Mouse (Mus musculus) c-Kit-positive CD71-positive TER-119-positive erythroid progenitor cells, embryonic 14.5 days (primary cell): ENCODE measurements at regions not wholly inside any gene's neighbourhood (a gene's known extent, or its start where the extent isn't known, plus 50 kb on each side); places are given as distances from the start of the nearest gene placed in this dataset.
A peak's percentile ranks its signal among the peaks of the same experiment; 100 is the strongest.

Source experiments
- DNase-seq: peaks from one replicate; pipeline ENCODE4 v3.0.0-alpha.2; 2013; ENCODE audit warnings: low spot score

- DNase-seq = no peak
Measured at GRCm38 (mm10) chr19:44626261-44626660, 63.6 kb downstream of the Hif1an start.

GRCm38 (mm10) chr19:44629705-44630104, 67.1 kb downstream of the Hif1an start:
- DNase-seq = peak; percentile 10

GRCm38 (mm10) chr19:44631356-44632007, 68.8 kb downstream of the Hif1an start:
- DNase-seq = no peak

- no peak for DNase-seq
Measured at GRCm38 (mm10) chr19:44637145-44637719, 74.6 kb downstream of the Hif1an start.

GRCm38 (mm10) chr19:44640021-44640420, 77.4 kb downstream of the Hif1an start:
- DNase-seq = no peak

GRCm38 (mm10) chr19:44640551-44640950, 77.9 kb downstream of the Hif1an start:
- no peak for DNase-seq

GRCm38 (mm10) chr19:44642294-44642693, 79.6 kb downstream of the Hif1an start:
- DNase-seq = no peak

GRCm38 (mm10) chr19:44644376-44644775, 81.7 kb downstream of the Hif1an start:
- no peak for DNase-seq

GRCm38 (mm10) chr19:44644929-44645328, 82.3 kb downstream of the Hif1an start:
- no peak for DNase-seq

GRCm38 (mm10) chr19:44646548-44646947, 83.9 kb downstream of the Hif1an start:
- no peak for DNase-seq

GRCm38 (mm10) chr19:44649206-44649605, 86.6 kb downstream of the Hif1an start:
- no peak for DNase-seq

- DNase-seq = no peak
Measured at GRCm38 (mm10) chr19:44650841-44651240, 88.2 kb downstream of the Hif1an start.

- DNase-seq = no peak
Measured at GRCm38 (mm10) chr19:44651605-44652004, 89.0 kb downstream of the Hif1an start.

- DNase-seq = no peak
Measured at GRCm38 (mm10) chr19:44655719-44656118, 93.1 kb downstream of the Hif1an start.

- DNase-seq = no peak
Measured at GRCm38 (mm10) chr19:44659316-44659715, 96.5 kb upstream of the Pax2 start.

- DNase-seq = no peak
Measured at GRCm38 (mm10) chr19:44669535-44669958, 86.3 kb upstream of the Pax2 start.

GRCm38 (mm10) chr19:44674621-44675245, 81.1 kb upstream of the Pax2 start:
- DNase-seq = no peak

GRCm38 (mm10) chr19:44676555-44677120, 79.2 kb upstream of the Pax2 start:
- DNase-seq = no peak

GRCm38 (mm10) chr19:44677295-44677694, 78.5 kb upstream of the Pax2 start:
- no peak for DNase-seq

- DNase-seq = no peak
Measured at GRCm38 (mm10) chr19:44678686-44679085, 77.2 kb upstream of the Pax2 start.

GRCm38 (mm10) chr19:44681675-44682074, 74.2 kb upstream of the Pax2 start:
- DNase-seq = no peak

- DNase-seq = no peak
Measured at GRCm38 (mm10) chr19:44683191-44683590, 72.7 kb upstream of the Pax2 start.

- no peak for DNase-seq
Measured at GRCm38 (mm10) chr19:44684061-44684514, 71.8 kb upstream of the Pax2 start.
